Mouse (Mus musculus): ENCODE data around the gene Zdhhc12. TPM values are rescaled to one million over a fixed set of nuclear protein-coding genes. Genes with fewer than 3 reads are reported as not detected.

Gene Zdhhc12
- polyA plus RNA-seq (2014; fragmentation: Illumina TruSeq; extraction: RNeasy Lipid Tissue Mini Kit (QIAGEN cat#74804); ENCODE audit: low read depth, low replicate concordance): 2.1 TPM

DNA sequence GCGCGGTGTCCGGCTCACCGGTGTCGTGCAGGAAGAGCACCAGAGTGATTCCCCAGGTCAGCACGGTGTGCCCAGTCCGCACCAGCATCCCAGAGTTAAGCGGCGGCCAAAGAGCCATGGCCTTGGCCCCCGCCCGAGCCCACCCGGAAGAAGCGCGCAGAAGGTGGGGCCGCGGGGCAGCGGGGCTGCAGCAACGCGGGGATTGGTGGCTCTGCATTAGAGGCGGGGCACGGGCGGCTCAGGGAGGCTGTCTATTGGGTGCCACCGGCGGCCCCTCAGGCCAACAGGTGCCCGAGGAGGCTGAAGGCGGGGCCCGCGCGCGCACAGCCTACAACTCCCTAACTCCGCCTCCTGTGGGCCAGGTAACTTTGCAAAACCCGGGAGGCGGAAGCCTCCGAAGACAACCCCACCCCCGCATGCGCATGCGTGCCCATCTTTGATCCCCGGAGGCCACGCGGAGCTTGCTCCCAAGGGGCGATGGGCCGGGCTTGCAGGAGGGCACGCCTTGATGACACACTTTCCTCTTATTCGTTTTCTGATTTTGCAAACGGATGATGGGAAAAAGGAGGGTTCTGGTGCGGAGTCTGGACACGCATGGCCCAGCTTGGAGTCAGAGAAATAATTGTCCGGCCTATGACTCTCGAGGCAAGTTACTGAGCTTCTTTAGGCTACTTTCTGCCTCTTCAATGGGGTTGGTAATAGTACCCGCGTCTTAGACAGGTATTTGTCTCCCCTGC lies at the start of gene Zdhhc12:
TSS of gene Zdhhc12 (minus strand) at position 178 of the 737 bp plus-strand sequence.

DNA sequence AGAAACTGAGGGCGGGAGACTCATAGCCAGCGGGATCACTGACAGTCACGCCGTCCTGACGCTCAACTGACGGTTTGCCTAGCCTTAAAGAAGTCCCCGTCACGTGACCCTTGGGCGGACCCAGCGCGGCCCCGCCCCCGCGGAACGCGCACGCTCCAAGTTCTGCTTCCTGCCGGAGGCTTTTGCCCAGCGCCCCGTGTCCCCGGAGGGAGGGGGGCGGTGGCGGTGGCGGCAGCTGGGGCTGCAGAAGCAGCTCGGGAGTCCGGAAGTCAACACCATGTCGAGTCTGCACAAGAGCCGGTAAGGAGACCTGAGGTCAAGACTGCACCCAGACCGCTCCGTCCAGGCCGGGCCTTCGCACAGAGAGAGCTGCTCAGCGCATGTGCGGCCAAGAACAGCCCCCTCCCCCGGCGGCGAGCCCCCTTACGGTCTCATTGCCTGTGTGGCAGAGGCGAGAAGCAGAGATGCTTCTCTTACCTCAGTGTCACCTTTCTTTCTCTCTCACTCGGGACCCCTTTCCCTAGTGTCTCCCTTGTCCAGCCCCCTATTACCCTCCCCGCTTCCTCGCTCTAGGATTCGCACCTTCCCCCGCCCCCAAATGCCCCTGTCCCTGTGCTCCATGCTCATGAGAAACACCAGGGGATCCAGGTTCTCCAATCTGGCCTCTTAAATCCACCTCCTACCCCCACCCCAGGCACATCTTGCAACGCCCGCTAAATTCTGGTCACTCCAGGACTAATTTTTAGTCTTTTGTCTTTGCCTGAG lies 40.3 kb upstream of the Zdhhc12 start, which contains the start of gene Tbc1d13:
TSS of gene Tbc1d13 (plus strand) at position 134 of the 765 bp plus-strand sequence.

DNA sequence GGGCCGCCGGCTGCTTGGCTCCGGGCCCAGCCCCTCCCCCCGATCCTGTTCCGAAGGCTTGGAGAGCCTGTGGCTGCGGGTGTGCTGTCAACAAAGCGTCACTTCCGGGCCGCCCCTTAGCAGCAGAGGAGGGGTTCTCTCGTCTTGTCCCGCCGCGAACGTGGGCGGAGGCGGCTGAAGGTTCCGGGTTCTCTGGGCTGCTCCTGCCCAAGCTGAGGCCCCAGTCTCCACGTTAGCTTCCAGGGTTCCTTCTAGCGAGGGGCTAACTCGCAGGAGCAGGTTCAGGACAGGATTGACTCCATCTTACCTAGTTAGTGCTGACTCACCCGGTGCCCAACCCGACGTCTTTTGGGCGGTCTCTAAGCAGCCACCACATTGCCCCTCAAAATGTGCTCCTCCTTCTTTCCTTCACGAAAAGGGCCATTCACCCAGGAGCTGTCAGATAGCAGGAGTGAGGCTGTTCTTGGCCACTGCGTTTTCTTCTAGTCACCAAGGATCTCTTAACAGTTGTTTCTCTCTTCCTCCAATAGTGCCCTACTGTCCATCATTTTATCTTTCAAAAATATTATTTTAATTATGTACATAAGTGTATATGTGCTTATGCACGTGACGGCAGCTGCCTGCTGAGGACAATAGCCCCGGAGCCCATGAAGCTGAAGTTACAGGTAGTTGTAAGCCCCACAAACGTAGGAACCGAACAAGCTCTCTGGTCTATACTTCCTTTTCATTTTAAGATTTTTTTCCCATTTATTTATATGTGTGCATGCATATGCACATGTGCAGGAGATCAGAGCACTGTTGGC lies 31.2 kb upstream of the Zdhhc12 start, which contains the start of gene Zer1:
TSS of gene Zer1 (minus strand) at position 114 of the 803 bp plus-strand sequence.

DNA sequence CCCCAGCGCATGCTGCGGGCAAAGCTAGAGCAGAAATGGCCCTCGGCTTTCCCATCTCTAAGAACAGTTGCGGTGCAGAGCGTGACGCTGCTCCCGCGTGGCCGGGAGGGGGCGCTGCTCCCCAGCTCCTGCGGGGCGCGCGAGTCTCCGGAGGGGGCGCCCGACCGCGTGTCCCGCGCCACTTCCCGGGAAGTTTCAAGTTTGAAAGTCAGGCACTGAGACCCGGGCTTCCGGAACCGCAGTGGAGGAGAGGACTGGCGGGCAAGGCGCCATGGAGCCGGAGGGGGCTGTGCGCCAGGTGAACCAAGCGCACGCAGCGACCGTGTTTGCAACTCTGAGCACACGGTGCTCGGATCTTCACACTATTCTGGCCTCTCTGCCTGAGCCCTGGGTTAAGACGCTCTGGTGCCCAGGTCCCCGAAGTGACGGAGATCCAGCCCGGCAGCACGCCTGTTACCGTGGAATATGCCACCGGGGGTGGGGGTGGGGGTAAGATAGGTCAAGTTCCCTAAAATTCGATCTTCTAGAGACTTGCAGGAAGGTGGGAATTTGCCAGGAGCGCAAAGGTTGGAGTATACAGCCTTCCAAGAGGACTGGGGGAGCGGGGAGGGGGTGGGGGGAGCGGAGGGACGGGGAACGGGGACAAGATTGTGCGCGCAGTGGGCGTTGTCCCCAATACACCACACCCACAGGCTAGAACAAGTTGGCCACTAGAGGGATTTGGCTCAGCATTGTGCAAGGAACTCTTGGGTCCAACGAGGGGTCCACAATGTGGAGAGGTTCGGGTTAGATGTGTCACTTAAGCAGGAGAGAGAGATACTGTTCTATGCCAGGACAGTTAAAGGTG lies 15.7 kb downstream of the Zdhhc12 start, which contains the start of gene Pkn3:
TSS of gene Pkn3 (plus strand) at position 183 of the 847 bp plus-strand sequence.

DNA sequence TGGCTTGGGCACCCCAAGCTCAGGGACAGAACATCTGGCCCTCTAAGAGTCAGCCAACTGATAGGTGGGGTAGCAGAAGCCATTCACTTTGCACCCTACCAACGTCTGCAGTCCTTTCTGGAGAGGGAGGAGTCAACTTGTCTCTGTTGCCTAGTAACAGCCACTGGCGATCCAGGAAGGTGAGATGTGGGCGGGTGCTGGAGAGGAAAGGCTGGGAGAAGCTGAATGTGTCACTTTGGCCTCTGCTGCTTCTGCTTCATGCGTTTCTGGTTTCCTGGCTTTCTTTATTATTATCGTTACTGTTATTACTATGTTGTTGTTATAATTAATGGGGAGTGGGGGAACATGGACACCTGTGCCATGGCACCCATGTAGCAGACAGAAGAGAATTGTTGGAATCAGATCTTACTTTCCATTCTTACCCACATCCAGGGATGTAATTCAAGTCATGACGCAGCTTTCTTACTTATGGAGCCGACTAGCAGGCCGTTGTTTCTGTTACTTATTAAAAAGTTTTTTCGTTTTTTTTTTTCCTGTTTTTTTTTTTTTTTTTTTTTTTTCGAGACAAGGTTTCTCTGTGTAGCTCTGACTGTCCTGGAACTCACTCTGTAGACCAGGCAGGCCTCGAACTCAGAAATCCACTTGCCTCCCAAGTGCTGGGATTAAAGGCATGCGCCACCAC lies 36.1 kb downstream of the Zdhhc12 start, which contains the start of gene Set:
TSS of gene Set (plus strand) at position 156 of the 682 bp plus-strand sequence.

DNA sequence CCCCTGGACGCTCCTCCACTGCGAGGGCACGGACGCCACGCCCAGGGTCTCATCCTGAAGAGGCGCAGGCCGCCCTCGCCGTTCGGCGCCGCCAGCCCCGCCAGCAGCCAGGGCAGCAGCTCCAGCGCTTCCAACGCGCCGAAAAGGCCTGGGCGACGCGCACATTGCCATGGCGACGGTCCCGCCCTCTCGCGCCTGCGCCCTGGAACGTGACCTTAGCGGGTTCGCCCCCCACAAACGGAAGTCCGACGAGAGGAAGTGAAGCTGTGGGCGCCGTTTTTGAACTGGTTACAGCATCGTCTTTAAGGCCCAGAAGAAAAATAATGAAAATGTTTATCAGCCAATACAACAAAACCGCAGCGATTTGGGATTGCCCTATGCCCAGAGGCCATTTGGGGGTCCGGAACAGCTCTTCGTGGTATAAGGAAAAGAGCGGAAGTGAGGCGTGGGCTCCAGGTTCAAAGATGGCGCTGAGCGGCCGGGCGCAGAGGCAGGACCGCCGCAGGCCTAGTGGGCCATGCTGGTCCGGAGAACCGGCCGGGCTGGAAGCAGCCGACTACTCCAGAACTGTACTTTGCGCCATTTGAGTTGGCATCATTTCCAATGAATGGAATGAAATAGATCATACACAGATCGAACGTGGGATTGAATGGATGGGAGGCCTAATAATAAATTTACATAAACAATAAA lies 44.6 kb downstream of the Zdhhc12 start, which contains the start of gene Wdr34:
TSS of gene Wdr34 (minus strand) at position 183 of the 690 bp plus-strand sequence.

Other genes starting within 250 kb of the Zdhhc12 start
- 1.7 TPM for gene Cercam, start 224.5 kb downstream of the Zdhhc12 start, polyA plus RNA-seq (2014; fragmentation: Illumina TruSeq; extraction: RNeasy Lipid Tissue Mini Kit (QIAGEN cat#74804); ENCODE audit: low read depth, low replicate concordance)
- 7.6 TPM for gene Odf2, start 204.4 kb downstream of the Zdhhc12 start, polyA plus RNA-seq (2014; fragmentation: Illumina TruSeq; extraction: RNeasy Lipid Tissue Mini Kit (QIAGEN cat#74804); ENCODE audit: low read depth, low replicate concordance)
- gene Gle1, start 158.2 kb downstream of the Zdhhc12 start, polyA plus RNA-seq (2014; fragmentation: Illumina TruSeq; extraction: RNeasy Lipid Tissue Mini Kit (QIAGEN cat#74804); ENCODE audit: low read depth, low replicate concordance): 12.5 TPM
- 48.6 TPM for gene Sptan1, start 128.1 kb downstream of the Zdhhc12 start, polyA plus RNA-seq (2014; fragmentation: Illumina TruSeq; extraction: RNeasy Lipid Tissue Mini Kit (QIAGEN cat#74804); ENCODE audit: low read depth, low replicate concordance)
- not detected for gene Wdr34, start 44.8 kb downstream of the Zdhhc12 start, polyA plus RNA-seq (2014; fragmentation: Illumina TruSeq; extraction: RNeasy Lipid Tissue Mini Kit (QIAGEN cat#74804); ENCODE audit: low read depth, low replicate concordance)
- 311 TPM for gene Set, start 36.3 kb downstream of the Zdhhc12 start, polyA plus RNA-seq (2014; fragmentation: Illumina TruSeq; extraction: RNeasy Lipid Tissue Mini Kit (QIAGEN cat#74804); ENCODE audit: low read depth, low replicate concordance)
- gene Pkn3, start 16.0 kb downstream of the Zdhhc12 start, polyA plus RNA-seq (2014; fragmentation: Illumina TruSeq; extraction: RNeasy Lipid Tissue Mini Kit (QIAGEN cat#74804); ENCODE audit: low read depth, low replicate concordance): 0.22 TPM
- 5.2 TPM for gene Zer1, start 30.9 kb upstream of the Zdhhc12 start, polyA plus RNA-seq (2014; fragmentation: Illumina TruSeq; extraction: RNeasy Lipid Tissue Mini Kit (QIAGEN cat#74804); ENCODE audit: low read depth, low replicate concordance)
- gene Tbc1d13, start 40.1 kb upstream of the Zdhhc12 start, polyA plus RNA-seq (2014; fragmentation: Illumina TruSeq; extraction: RNeasy Lipid Tissue Mini Kit (QIAGEN cat#74804); ENCODE audit: low read depth, low replicate concordance): 19.5 TPM
- gene Endog, start 77.8 kb upstream of the Zdhhc12 start, polyA plus RNA-seq (2014; fragmentation: Illumina TruSeq; extraction: RNeasy Lipid Tissue Mini Kit (QIAGEN cat#74804); ENCODE audit: low read depth, low replicate concordance): not detected
- 0.54 TPM for gene Spout1, start 84.8 kb upstream of the Zdhhc12 start, polyA plus RNA-seq (2014; fragmentation: Illumina TruSeq; extraction: RNeasy Lipid Tissue Mini Kit (QIAGEN cat#74804); ENCODE audit: low read depth, low replicate concordance)
- gene Kyat1, start 112.2 kb upstream of the Zdhhc12 start, polyA plus RNA-seq (2014; fragmentation: Illumina TruSeq; extraction: RNeasy Lipid Tissue Mini Kit (QIAGEN cat#74804); ENCODE audit: low read depth, low replicate concordance): 3.4 TPM
- gene Lrrc8a, start 144.1 kb upstream of the Zdhhc12 start, polyA plus RNA-seq (2014; fragmentation: Illumina TruSeq; extraction: RNeasy Lipid Tissue Mini Kit (QIAGEN cat#74804); ENCODE audit: low read depth, low replicate concordance): 2.9 TPM
- gene Gm28035, start 146.9 kb upstream of the Zdhhc12 start, polyA plus RNA-seq (2014; fragmentation: Illumina TruSeq; extraction: RNeasy Lipid Tissue Mini Kit (QIAGEN cat#74804); ENCODE audit: low read depth, low replicate concordance): 0.09 TPM
- gene Phyhd1, start 172.6 kb upstream of the Zdhhc12 start, polyA plus RNA-seq (2014; fragmentation: Illumina TruSeq; extraction: RNeasy Lipid Tissue Mini Kit (QIAGEN cat#74804); ENCODE audit: low read depth, low replicate concordance): 2.7 TPM
- 4.4 TPM for gene Gm28038, start 187.4 kb upstream of the Zdhhc12 start, polyA plus RNA-seq (2014; fragmentation: Illumina TruSeq; extraction: RNeasy Lipid Tissue Mini Kit (QIAGEN cat#74804); ENCODE audit: low read depth, low replicate concordance)
- gene Dolk, start 192.7 kb upstream of the Zdhhc12 start, polyA plus RNA-seq (2014; fragmentation: Illumina TruSeq; extraction: RNeasy Lipid Tissue Mini Kit (QIAGEN cat#74804); ENCODE audit: low read depth, low replicate concordance): 6.0 TPM
- 9.2 TPM for gene Nup188, start 192.7 kb upstream of the Zdhhc12 start, polyA plus RNA-seq (2014; fragmentation: Illumina TruSeq; extraction: RNeasy Lipid Tissue Mini Kit (QIAGEN cat#74804); ENCODE audit: low read depth, low replicate concordance)

All from sigmoid colon, adult 10 weeks (tissue).